Mouse (Mus musculus): ENCODE data around the gene Zfp286. TPM values are rescaled to one million over a fixed set of nuclear protein-coding genes. Genes with fewer than 3 reads are reported as not detected.

Zfp286 gene
- polyA plus RNA-seq (2015; fragmentation: Nextera tagmentation; extraction: Ambion mirVana): 34.9 TPM in 2 replicates

DNA sequence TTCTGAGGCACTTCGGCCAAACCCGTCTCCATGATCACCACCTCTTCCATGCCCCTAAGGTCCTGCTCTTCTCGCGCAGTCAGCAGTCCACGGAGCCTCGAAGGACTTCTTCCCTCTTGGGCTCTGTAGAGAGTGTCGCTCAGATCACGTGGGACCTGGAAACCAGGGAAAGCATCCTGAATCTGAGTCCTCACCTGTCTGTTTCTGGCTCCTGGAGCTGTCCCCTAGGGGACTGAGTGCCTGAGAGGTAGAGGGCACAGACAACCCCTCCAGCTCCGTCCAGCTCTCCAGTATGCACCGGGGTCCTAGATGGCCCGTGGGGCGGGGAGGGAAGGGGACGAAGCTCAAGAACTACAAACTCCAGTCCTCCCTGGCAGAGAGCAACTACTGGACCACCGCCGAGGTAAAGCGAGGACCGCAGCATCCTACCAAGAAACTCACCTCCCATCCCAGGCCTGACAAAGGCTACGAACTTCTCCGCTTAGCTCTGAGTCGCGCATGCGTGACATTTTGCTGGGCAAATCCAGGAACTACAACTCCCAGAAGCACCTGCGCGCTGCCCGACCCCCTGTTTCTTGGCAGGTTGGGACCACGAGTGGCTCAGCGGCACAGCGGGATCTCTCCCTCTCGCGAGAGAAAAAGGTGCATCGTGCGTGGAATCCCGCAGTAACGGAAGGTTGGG, at the start of gene Zfp286:
TSS of gene Zfp286 (minus strand) at position 528 of the 682 bp plus-strand sequence.
- WGBS: 6% methylated on average over 34 of the region's 34 CpGs
- H3K36me3 ChIP-seq (ENCODE audit: poor library complexity, severe bottlenecking): peaks cover 34% of the 10 kb centered on the region
- ATAC-seq: peak; percentile 97
- 0 out of 2 replicates have a peak within 1 kb of the TSS, but pooled peaks have one; percentile 44 for H3K27ac ChIP-seq
- peak within 1 kb of the TSS; percentile 74 for H3K4me2 ChIP-seq
- H3K4me3 ChIP-seq: peak within 1 kb of the TSS; percentile 60
- no peaks in the 10 kb centered on the region for H3K27me3 ChIP-seq
- H3K9me3 ChIP-seq (replicated peaks): 0 out of 2 replicates have a peak, but pooled peaks cover 3% of the 10 kb centered on the region
- peaks cover 8% of the 10 kb centered on the region for H3K4me1 ChIP-seq
- H3K9ac ChIP-seq: peak within 1 kb of the TSS; percentile 76

DNA sequence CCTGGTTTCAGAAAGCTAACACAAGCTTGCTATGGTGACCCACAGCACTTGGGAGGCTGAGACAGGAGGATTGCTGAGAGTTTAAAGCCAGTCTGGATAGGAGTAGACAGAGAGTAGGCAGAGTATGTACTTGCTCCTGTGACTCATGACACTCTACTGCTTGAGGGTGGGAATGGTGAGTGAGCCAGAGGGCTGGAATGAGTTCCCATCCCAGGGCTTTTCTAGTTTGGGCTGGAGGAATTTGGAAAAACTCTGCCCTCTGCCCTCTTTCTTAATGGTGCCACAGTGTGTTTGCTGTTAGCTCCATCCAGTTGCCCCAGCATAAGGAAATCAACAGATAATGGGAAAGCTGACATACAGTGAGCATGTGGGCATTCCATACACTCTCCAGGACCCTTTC, 42.6 kb upstream of the Zfp286 start:
- Histone ChIP-seq H3K27me3 (no peaks in the 10 kb centered on the region), H3K36me3 (ENCODE audit: poor library complexity, severe bottlenecking) (no peaks in the 10 kb centered on the region), H3K27ac (no peak overlapping the region), H3K4me1 (no peaks in the 10 kb centered on the region), H3K9me3 (replicated peaks) (no peaks in the 10 kb centered on the region), H3K4me3 (no peak overlapping the region), H3K9ac (no peak overlapping the region), H3K4me2 (no peak overlapping the region)
- ATAC-seq: no peak

DNA sequence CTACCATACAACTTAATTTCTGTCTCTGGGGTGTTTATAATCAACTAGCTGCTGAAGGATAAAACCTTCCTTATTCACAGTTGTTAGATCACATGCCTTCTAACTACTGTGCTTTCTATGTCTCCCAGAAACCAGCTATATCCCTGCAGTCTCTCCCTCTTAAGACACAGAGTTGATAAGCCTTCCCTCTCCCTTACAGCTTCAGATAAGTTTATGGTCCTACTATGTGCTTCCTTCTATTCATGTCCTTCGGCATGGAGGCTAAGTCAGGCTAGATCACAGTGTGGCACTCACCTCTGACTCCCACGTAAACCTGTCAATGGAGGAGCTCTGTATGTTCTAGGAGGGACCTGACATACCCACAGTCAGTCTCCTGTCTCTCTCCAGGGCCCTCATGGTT, 41.1 kb upstream of the Zfp286 start:
- H3K4me2 ChIP-seq: no peak overlapping the region
- ATAC-seq: no peak

DNA sequence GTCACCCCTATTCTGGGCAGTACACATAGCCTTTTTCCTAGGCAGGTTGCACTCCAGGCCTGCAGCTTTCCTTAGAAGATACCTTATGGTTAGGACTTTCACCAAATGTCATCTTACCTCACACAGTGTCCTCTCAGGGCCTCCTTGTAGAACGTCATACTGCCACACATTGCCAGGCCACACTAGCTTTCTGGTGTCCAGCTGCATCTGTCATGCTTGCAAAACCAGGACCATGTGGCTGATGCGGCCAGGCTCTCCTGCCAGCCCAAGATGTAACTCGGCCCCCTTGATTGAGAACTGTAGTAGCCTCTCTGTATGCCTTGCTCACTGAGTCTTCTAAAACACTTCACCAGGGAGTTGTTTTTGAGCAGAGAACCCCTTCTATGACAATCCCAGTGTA, 38.6 kb upstream of the Zfp286 start:
- Histone ChIP-seq H3K4me1 (no peaks in the 10 kb centered on the region), H3K36me3 (ENCODE audit: poor library complexity, severe bottlenecking) (no peaks in the 10 kb centered on the region), H3K27me3 (no peaks in the 10 kb centered on the region), H3K9me3 (replicated peaks) (no peaks in the 10 kb centered on the region), H3K27ac (no peak overlapping the region), H3K4me3 (no peak overlapping the region), H3K4me2 (no peak overlapping the region), H3K9ac (no peak overlapping the region)
- 84% methylated on average over 3 of the region's 3 CpGs for WGBS
- ATAC-seq: no peak

More for the DNA sequence above, 41.1 kb upstream of the Zfp286 start:
- 78% methylated on average over 2 of the region's 2 CpGs for WGBS
- H3K27ac ChIP-seq: no peak overlapping the region
- H3K4me1 ChIP-seq: no peaks in the 10 kb centered on the region
- H3K4me3 ChIP-seq: no peak overlapping the region
- no peaks in the 10 kb centered on the region for H3K27me3 ChIP-seq
- no peaks in the 10 kb centered on the region for H3K9me3 ChIP-seq (replicated peaks)
- no peak overlapping the region for H3K9ac ChIP-seq
- no peaks in the 10 kb centered on the region for H3K36me3 ChIP-seq (ENCODE audit: poor library complexity, severe bottlenecking)

DNA sequence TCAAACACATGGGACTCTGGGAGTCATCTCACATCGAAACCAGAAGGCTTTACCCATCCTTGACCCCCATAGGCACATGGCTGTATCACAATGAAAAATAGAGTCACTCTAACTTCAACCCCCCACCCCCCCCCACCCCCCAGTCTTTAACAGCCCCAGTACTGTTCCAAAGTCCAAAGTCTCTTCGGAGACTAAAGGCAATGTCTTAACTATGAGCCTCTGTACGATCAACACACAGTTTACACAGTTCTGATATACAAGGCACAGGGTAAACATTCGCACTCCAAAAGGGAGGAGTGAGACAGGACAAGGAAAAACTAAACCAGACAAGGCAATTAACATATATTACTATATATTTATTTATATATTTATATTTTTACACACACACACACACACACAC, 37.9 kb upstream of the Zfp286 start:
- no peaks in the 10 kb centered on the region for H3K9me3 ChIP-seq (replicated peaks)
- H3K9ac ChIP-seq: no peak overlapping the region
- no peaks in the 10 kb centered on the region for H3K27me3 ChIP-seq
- H3K36me3 ChIP-seq (ENCODE audit: poor library complexity, severe bottlenecking): no peaks in the 10 kb centered on the region
- WGBS: 88% methylated on average over 4 of the region's 4 CpGs
- no peak overlapping the region for H3K4me2 ChIP-seq
- H3K4me3 ChIP-seq: no peak overlapping the region
- no peak for ATAC-seq
- H3K27ac ChIP-seq: no peak overlapping the region
- no peaks in the 10 kb centered on the region for H3K4me1 ChIP-seq

DNA sequence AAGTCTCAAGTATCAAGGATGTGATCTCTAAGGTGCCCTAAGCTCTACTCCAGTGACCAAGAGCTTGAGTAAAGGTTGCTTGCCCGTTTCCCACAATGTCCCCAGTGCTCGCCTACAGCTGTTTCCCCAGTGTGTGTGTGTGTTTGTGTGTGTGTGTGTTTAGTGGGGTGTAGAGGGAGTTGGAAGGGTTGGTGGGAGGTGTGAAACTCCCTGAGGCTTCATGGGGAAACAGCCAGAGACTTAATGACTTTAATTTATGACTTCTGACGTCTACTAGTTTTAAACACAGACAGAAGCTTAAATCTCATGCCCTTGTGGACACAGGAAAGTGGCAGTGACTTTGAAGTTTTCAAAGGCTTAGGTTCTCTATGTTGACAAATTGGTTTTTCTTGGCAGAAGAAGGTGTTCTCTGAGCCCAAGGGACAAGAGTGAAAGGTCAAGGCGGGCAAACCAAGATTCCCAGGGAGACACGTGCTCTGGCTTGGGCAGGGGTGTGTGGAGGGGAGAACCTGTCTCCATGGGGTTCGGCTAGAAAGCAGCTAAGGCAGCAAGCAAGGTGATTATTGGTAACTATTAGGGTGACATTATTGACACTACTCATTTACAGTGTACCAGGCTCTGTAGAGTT, 37.0 kb upstream of the Zfp286 start:
- Histone ChIP-seq H3K4me2 (no peak overlapping the region), H3K4me1 (no peaks in the 10 kb centered on the region), H3K9ac (no peak overlapping the region), H3K36me3 (ENCODE audit: poor library complexity, severe bottlenecking) (no peaks in the 10 kb centered on the region), H3K9me3 (replicated peaks) (no peaks in the 10 kb centered on the region), H3K4me3 (no peak overlapping the region), H3K27me3 (no peaks in the 10 kb centered on the region), H3K27ac (no peak overlapping the region)
- no peak for ATAC-seq
- 83% methylated on average over 6 of the region's 6 CpGs for WGBS

DNA sequence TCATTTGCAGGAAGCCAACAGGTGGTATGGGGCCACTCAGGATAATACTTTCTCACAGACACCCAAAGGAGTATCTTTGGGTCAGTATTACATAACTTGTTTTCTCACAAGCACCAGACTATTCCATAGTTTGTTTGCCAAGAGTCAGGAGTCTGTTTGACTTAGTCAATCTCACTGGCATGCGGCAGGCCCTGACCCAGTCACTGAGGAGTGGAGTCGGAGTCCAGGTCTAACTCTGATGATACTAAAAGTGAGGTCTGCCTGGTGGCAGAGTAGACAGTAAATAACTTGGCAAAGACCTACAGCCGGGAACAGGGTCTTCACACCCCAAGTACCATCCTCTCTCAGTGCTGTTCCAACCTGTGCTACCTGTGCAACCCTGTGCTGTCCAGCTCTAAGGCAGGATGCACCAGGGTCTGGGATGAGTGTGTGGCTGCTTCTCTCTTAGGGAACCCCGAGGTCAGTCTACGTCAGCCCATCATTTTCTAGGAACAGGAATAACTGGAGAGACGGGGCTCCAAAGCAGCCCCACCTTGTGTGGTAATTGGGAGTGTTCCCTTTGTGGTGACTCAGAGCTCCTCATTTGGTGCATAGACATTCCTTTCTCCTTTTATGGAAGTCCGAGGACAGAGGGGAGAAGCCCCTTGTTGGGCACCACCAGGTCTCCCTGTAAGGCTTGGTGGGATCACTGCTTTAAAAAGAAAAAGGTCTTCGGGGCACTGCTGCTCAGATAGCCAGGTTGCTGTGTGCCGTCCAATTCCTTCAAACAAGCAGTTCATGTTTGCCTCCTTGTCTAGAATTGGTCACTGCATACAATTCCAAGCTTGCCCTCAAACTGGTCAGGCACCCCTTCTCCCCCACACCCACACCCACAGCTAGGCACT, 36.2 kb upstream of the Zfp286 start:
- no peaks in the 10 kb centered on the region for H3K36me3 ChIP-seq (ENCODE audit: poor library complexity, severe bottlenecking)
- no peaks in the 10 kb centered on the region for H3K9me3 ChIP-seq (replicated peaks)
- no peak overlapping the region for H3K4me2 ChIP-seq
- H3K27ac ChIP-seq: no peak overlapping the region
- peaks cover 7% of the 10 kb centered on the region for H3K4me1 ChIP-seq
- ATAC-seq: no peak
- 84% methylated on average over 9 of the region's 9 CpGs for WGBS
- H3K9ac ChIP-seq: no peak overlapping the region
- no peaks in the 10 kb centered on the region for H3K27me3 ChIP-seq
- no peak overlapping the region for H3K4me3 ChIP-seq

DNA sequence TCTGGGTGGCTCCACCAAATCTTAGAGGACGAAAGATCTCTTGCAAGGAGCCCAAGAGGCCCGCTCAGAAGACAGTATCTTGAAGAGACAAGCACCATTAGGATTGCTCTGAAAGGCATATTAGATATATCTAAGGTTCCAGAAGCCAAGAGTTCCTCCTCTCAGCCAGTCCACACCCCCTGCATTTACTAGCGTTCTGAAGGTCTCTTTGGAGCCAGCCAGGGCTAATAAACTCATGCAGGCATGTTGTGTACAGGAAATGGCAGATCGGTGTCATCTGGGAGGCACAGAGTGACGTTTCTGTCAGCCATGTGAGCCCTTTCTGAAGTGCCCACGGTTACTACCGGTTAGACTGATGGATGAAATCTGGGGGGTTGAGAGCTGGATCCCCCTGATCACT, 34.9 kb upstream of the Zfp286 start:
- H3K36me3 ChIP-seq (ENCODE audit: poor library complexity, severe bottlenecking): no peaks in the 10 kb centered on the region
- H3K27ac ChIP-seq: no peak overlapping the region
- H3K9me3 ChIP-seq (replicated peaks): no peaks in the 10 kb centered on the region
- WGBS: 87% methylated on average over 7 of the region's 7 CpGs
- H3K4me3 ChIP-seq: no peak overlapping the region
- ATAC-seq: no peak
- H3K4me1 ChIP-seq: peaks cover 19% of the 10 kb centered on the region
- H3K9ac ChIP-seq: no peak overlapping the region
- no peak overlapping the region for H3K4me2 ChIP-seq
- no peaks in the 10 kb centered on the region for H3K27me3 ChIP-seq

DNA sequence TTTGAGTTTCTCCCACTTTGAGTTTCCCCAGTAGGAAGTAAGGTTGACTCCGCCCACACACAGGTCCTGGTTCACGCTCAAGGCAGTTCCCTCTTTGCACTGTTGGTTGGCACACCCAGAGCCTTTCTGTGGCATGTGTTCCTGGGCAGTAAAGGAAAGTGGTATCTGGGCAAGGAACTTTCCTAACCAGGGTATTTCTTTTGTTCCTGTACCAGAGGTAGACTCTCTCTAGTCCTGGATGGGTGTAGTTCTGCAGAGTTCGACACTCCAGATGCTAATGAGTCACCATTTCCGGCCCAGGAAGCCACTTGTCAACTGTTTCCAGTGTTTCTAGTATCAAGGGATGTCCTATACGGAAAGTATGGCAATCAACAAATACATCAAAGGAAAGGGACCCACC, 32.6 kb upstream of the Zfp286 start:
- Histone ChIP-seq H3K9me3 (replicated peaks) (no peaks in the 10 kb centered on the region), H3K27me3 (no peaks in the 10 kb centered on the region), H3K27ac (no peak overlapping the region), H3K4me1 (peaks cover 19% of the 10 kb centered on the region), H3K4me3 (no peak overlapping the region), H3K36me3 (ENCODE audit: poor library complexity, severe bottlenecking) (no peaks in the 10 kb centered on the region), H3K4me2 (no peak overlapping the region), H3K9ac (no peak overlapping the region)
- ATAC-seq: no peak
- WGBS: 84% methylated on average over 5 of the region's 5 CpGs

DNA sequence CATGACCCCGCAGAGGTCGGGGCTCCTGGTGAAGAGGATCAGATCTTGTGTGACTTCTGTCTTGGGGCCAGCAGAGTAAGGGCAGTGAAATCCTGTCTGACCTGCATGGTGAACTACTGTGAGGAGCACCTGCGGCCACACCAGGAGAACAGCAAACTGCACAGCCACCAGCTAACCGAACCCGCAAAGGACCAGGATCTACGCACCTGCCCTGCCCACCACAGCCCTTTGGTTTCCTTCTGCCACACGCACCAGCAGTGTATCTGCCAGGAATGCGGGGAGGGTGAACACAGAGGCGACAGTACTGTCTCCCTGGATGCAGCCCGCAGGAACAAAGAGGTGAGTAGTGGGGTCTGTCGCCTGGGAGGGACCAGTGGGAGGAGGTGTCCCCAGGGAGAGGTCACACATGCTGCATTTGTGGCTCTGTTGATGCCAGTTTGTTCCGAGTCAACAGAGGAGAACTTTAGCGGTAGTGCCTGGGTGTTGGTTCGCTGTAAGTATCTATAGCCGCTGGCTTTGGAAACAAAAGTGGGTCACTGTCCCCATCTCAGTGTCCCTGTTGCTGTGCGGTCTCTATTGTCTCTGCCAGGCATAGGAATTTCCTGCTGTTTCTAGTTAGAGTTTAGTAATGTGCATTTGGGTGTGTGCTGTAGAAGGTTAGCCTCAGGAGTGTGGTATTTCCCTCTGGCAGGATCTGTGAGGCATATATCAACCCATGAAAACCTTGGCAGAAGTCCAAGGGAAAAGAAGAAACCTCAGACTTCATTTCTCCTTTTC, 31.6 kb upstream of the Zfp286 start:
- peak overlapping the region; percentile 34 for H3K4me3 ChIP-seq
- no peaks in the 10 kb centered on the region for H3K36me3 ChIP-seq (ENCODE audit: poor library complexity, severe bottlenecking)
- H3K27ac ChIP-seq: no peak overlapping the region
- peak overlapping the region; percentile 45 for H3K9ac ChIP-seq
- WGBS: 18% methylated on average over 16 of the region's 16 CpGs
- peak; percentile 30; the same call in 1 of the 2 replicates for ATAC-seq
- peak overlapping the region; percentile 61 for H3K4me2 ChIP-seq
- H3K9me3 ChIP-seq (replicated peaks): no peaks in the 10 kb centered on the region
- no peaks in the 10 kb centered on the region for H3K27me3 ChIP-seq
- H3K4me1 ChIP-seq: peaks cover 19% of the 10 kb centered on the region

DNA sequence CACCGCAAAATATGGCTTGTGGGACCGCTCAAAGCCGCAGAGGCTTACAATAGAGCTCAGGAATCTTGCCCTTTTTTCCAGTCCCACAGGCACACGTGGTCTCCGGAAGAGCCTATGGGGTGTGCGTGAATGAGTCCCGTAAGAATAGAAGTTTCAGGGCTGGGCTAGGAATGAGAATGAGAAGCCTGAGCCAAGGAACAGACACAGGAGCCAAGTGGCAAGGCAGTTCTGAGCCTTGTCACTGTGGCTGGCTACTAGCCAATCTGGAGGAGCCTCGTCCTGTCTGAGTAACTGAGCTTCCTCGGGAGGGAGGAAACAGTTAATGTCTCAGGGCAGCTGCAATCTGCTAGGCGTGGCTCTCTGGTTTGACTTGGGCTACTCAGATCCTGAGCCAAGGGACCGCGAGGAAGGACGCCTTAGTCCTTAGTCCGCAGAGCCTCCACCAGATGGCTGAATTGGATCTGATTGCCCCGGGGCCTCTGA, 30.8 kb upstream of the Zfp286 start, which contains the start of gene Trim16:
TSS of gene Trim16 (plus strand) at position 173 of the 483 bp plus-strand sequence.
- Histone ChIP-seq H3K9ac (peak within 1 kb of the TSS; percentile 45), H3K27me3 (no peaks in the 10 kb centered on the region), H3K4me3 (peak within 1 kb of the TSS; percentile 34), H3K36me3 (ENCODE audit: poor library complexity, severe bottlenecking) (no peaks in the 10 kb centered on the region), H3K4me2 (peak within 1 kb of the TSS; percentile 61), H3K27ac (0 out of 2 replicates have a peak within 1 kb of the TSS, but pooled peaks have one; percentile 10), H3K4me1 (peaks cover 19% of the 10 kb centered on the region), H3K9me3 (replicated peaks) (no peaks in the 10 kb centered on the region)
- peak; percentile 87 for ATAC-seq
- WGBS: 10% methylated on average over 15 of the region's 15 CpGs

Data from forebrain, embryonic 13.5 days (tissue).